Mouse (Mus musculus) cortical plate, adult 2 months (tissue): ENCODE results near the gene Tigar.

Source experiments
- CTCF ChIP-seq: fragments of 200-500 bp; IDR thresholded peaks from 2 replicates; pipeline ENCODE4 v1.5.1; 2011; ENCODE audit warnings: mild to moderate bottlenecking, control low read depth, low read length; ENCODE audit not compliant: insufficient read depth; ENCODE audit errors: extremely low read depth
- POLR2A ChIP-seq: fragments of 200-500 bp; IDR thresholded peaks from 2 replicates; pipeline ENCODE4 v1.6.1; 2011; ENCODE audit warnings: mild to moderate bottlenecking, low read length, control low read depth; ENCODE audit not compliant: insufficient read depth; ENCODE audit errors: extremely low read depth

DNA sequence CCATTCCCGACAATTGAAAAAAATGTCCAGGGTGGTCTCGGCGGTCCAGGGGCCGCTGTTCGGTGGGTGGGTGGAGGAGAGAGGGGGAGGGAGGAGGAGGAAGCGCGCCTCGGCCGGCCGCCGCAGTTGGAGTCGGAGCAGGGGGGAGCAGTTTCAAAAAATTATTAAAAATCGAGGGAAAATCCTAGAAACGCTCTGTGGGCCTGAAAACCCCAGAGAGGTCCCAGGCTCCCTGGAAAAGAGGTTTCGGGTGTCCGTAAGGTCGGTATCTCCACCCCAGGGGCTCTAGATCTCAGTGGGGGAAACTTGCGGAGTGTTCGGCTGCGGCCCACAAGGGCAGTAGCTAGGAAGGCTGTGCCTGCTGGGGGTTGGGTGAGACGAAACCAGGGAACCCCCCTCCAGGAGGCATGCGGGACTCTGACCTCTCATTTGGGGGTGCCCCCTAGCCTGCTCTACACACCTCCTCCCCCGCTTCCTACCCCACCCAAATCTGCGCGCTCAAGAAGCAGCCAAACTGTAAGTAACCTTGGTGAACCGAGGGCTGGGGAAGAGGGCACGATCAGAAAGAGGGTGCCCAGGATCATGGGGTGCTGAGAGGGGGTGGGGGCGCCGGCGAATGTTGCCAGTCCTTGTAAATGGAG lies 40.1 kb upstream of the Tigar start:
- TF ChIP-seq POLR2A, result no peak
- TF ChIP-seq CTCF, result no peak
